Mouse (Mus musculus): Measurements from ENCODE around the gene Tmco5b.

The Tmco5b gene

DNA sequence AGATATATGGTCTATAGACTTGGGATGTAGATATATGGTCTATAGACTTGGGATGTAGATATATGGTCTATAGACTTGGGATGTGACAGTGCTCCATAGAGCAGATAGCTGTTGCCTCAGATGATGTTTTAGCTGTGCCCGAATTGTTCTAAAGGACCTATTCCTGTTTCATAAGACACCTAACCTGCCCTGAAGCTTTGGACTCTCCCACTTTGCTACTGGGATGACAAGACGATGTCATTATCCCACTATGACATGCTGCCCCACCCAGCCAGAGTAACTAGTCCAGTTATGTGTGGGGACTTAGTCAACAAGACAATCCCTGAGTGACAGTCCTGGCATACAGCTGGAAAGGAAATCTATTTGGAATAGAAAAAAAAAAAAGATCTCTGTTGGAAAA is at the start of gene Tmco5b:
Gene Tmco5b, plus strand, starts transcription at position 301 of the 400 bp plus-strand sequence.
- no peak for DNase-seq (ENCODE audit: low spot score)

DNA sequence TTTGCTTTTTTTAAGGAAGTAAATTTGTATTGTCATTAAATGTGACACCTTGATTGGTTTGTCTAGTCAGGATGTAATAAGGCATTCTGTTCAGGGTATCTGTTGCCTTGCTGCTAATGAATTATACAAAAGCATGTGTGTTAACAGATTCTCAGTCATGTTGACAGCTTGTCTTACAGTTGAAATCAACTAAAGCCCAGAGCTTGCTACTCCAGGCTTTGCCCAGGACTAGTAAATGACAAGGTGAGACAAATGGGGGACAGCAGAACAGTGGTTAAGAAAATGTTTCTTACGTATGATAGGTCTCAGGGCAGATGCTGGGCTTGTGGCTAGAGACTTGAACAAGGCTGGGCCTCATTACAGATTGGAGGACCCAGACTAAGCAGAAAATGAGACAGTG is 48.5 kb upstream of the Tmco5b start:
- no peak for DNase-seq (ENCODE audit: low spot score)

DNA sequence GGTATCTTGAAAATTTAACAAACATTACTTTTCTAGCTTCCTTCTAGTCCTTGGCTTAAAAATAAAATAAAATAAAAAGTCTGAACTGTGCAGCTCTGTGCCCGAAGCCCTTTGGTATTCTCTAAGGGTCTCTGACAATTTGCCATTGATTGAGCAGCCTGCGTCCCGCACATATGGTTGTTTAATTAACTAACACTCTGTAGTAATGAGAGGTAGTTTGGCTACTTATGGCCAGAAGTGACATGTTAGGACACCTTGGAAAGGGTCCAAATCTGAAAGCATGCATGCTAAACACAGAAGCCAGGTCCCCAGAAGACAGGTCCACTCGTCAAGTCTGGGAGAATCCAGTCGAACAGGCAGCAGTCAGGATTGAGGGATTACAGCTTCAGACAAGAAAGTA is 46.7 kb upstream of the Tmco5b start:
- DNase-seq (ENCODE audit: low spot score): no peak

DNA sequence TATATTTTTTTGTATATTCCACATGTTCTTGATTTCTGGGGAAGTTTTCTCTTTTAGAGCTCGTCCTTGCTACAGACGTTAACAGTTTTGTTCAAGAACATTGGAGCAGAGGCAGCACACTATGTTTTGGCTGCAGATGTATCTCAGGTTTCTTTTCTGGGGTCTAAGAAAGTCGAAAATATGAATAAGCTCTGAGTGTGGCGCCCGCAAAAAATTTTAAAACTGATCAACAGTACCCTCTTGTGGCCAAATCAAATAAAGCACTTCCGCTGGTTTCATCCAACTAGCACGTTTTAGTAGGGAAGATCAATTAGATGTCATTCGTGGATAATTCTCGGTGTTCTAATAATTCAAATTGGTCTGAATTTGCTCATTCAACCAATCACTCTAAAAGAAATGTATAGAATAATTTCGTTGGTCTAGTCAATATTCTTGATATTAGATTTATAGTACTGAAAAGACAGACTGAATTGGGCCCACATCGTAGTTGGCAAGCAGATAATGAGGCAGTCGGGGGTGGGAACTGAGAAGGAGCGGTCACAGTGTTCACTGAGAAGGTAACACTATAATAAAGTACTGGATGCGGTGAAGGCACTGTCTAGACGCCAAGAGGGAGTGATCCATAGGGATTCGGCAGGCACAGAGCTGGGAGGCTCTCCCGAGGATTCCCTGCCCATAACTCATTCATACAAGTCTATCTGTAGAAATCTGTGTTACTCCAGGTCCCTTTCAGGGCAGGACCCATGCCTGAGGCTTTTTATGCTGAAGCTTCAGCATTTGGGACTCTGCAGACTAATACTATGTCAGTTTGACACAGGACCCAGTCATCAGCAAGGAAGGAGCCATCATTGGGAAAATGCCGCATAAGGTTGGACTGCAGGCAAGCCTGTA is 17.1 kb downstream of the Tmco5b start:
- DNase-seq (ENCODE audit: low spot score): peak; percentile 78

DNA sequence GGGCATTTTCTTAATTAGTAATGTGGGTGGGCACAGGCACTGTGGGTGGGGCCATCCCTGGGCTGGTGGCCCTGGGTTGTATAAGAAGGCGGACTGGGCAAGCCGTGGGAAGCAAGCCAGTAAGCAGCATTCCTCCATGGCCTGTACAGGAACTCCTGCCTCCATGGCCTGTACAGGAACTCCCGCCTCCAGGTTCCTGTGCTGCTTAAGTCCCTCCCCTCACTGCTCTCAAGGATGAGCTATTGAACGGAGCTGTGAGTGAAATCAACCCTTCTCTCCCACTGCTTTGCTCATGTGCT is 17.7 kb downstream of the Tmco5b start:
- DNase-seq (ENCODE audit: low spot score): no peak

DNA sequence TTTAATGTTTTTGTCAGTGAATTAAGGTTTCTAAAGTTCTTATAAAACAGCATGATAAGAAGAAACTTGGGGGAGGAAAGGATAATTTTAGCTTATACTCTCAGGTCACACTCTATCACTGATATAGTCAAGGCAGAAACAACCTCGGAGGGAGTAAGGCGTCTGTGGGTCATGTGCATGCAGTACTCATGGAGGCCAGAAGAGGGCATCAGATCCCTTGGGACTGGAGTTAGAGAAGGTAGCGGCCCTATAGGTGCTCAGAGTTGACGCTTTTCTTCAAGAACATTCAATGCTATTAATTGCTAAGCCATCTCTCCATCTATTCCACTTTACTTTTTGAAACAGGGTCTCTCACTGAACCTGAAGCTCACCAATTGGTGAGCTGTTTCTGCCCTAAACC is 19.8 kb downstream of the Tmco5b start:
- peak; percentile 78 for DNase-seq (ENCODE audit: low spot score)

DNA sequence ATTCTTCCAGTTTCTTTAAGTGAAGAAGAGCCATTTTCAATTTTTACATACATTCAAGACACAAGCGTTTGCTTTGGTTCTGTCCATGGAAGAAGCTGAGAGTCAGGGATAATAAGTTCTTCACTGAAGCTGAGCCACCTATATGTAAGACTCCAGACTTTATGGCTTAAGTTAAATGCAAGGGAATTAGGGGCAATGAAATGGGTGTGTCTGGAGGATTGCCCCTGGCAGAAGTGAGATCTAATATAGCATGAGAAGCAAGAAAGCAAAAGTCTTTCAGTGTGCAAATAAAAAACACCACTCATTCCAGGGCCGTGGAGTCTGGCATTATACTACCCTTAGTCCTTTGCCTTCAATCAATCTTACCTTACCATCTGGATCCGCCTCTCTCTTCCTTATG is 25.7 kb downstream of the Tmco5b start:
- no peak for DNase-seq (ENCODE audit: low spot score)

DNA sequence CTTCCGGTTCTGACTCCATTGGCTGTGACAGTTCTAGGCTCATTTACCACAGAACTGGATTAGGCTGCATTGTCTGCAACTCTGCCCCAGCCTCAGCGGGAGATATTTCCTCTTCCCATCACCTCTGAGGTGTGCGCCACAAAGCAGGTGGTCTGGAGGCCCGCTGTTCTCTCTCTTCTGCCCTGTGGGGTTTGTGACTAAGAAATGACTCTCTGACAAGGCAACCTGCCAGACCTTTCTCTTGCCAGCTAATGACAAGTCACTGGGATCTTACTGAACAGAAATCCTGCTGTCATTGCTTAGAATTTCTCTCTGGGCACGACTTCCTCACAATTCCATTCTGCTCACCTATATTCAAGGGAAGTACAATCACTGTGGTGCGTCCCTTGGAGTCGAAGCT is 37.5 kb downstream of the Tmco5b start:
- DNase-seq (ENCODE audit: low spot score): no peak

DNA sequence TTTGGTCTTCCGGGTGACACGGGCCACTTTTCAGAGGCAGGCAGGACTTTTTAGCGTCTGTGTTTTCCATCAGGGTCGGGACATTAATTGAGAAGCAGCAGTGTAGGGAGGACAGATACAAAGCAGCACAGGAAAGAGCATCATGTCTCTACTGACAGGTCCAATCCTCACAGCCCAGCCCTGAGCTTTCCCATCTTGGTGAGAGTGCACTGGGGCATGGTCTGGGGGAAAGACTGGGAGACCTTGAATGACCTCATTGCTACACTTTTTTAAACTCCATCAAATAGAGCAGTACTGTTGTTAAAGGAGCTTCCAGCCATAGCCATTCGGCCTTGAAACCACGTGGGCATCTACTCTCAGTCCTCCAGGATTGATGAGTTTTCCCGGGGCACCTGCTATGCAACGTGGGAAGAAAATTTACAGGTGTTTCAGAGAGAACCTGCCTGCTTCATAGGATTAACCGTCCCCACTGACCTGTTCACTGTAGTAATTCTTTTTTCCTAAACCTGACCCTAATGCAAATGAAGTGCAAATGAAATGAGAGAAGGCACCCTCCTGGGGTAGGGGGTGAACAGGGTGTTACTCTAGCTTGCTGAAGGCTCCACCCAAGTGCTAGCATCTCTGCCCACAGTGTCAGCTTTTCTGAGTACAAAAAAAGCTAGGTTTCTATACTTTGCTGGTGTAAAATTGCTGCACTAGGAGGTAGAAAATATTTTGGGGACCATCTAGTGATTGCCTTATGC is 48.4 kb downstream of the Tmco5b start:
- DNase-seq (ENCODE audit: low spot score): no peak

DNA sequence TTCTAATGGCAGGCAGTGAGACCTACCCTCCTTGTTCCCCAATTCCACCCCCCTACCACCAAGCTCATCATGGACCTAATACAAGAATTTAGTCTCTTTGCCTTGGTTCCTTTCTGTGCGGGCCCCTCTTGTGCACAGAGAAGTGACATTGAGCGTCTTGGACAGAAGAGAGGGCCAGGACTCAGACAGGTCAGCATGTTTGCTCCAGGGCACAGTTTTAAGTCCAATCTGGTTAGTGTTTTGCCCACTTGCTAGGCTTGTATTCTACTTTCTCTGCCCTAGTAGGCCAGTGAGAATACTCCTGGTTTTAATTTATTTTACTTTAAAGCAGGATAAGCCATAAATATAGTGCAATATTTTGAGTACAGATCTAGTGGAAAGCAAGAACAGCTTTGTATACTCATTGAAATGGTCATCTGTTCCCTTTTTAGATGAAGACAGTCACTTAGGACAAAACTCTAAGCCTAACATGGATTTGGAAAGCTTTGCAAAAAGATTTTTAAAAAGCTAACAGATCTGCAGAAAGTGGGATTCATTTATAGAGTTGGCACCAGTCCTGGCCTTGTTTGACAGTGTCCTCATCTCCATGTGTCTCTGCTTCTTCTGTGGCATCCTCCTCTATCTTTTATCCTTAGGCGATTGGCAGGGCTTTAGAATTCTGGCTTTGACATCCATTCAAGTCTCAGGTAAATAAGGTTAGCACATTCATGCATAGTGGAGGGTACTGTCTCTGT is 50.2 kb downstream of the Tmco5b start:
- DNase-seq (ENCODE audit: low spot score): no peak

DNA sequence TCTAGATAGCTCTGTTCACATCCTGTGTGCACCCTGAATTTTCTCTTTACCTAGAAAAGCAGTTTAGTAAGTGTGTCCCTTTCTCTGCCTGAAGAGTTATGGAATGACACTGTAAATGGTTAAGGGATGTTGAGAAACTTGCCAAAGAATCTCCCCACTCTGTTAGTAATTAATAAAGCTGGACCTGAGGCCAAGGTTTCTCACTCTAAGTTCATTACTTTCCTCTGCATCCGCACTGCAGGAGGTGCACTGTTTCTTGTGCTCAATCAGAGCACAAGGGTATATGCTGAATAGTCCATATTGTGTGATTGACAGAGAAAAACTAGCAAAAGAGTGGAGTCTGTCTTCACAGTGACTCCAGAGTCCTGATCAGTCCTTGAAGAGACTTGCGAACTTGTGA is 59.0 kb downstream of the Tmco5b start:
- no peak for DNase-seq (ENCODE audit: low spot score)
